Mouse (Mus musculus): Measurements from ENCODE around the gene Cul7.
A peak's percentile ranks its signal among the peaks of the same experiment; 100 is the strongest.

Gene Cul7

DNA sequence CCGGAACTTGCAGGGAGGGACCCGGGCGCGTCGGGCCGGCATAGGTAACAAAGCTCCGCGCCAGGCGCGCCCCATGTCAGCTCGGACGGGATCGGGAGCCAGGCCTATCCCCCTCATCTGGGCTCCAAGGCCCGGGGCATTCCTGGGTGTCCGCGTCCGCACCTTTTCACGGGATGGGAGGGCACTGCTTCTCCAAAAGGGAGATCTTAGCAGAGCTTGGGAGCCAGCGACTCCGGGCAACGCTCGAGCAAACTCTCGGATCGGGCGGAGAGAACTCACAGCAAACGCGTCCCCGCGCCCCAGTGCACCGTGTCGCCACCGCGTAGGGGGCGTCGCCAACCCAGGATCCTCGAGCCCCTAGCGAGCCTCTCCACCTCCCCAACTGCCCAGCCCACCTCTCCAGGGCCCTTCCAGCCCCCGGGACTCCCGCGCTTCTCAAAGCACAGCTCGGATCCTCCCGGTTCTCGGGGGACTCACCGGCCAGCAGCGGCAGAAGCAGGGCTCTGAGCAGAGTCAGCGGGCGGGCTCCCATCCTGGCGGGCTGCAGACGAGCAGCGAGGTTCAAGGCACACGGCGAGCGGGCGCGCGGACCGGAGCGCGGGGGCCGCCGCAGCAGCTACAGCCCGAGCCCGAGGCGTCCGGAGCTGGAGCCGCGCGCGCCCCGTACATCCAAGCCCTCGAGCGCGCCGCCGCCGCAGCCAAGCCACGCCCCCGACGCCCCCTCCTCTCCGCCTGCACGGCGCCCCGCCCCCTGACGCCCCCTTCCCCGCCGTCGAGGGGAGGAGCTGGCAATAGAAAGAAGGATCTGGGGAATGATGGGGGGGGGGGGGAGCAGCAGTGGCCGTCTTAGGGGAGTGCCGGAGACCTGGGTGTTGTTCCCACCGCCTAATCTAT lies 21.1 kb upstream of the Cul7 start, which contains the start of gene Ptk7:
TSS of gene Ptk7 (minus strand) at position 714 of the 894 bp plus-strand sequence.
- peak; percentile 75 for DNase-seq (ENCODE audit: low spot score)

DNA sequence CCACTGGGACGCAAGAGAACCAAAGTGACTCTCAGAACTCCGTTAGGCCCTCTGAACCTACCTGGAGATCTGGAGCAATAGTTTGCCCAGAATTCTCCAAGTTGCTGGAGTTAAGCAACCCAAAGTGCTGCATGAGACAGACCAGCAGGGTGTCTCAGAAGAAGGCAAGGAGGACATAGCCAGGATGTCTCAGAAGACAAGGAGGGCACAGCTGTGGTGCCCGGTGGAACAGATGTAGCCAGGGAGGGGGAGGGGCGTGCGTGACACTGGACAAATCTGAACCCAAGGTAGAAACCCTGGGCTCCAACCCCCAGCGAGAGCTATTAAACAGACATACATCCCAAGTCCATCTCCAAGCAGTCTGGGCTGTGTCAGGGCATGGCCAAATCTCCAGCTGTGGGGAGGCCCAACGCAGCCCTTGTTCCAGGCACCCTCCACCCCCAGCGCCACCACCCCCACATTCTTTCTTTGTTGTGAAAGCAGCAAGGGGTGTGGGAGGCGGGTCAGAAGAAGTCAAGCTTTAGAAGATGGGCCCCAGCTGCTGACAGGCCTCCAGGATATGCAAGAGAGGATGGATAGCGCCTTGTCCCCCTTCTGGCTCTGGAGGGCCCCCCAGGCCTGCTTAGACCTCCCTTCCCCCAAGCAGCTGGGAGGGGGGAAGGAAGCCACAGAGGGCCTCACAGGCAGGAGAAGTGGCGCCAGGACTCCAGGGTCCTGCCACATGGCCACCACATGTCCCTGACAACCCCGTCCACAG lies 20.3 kb upstream of the Cul7 start:
- DNase-seq (ENCODE audit: low spot score): peak; percentile 73

DNA sequence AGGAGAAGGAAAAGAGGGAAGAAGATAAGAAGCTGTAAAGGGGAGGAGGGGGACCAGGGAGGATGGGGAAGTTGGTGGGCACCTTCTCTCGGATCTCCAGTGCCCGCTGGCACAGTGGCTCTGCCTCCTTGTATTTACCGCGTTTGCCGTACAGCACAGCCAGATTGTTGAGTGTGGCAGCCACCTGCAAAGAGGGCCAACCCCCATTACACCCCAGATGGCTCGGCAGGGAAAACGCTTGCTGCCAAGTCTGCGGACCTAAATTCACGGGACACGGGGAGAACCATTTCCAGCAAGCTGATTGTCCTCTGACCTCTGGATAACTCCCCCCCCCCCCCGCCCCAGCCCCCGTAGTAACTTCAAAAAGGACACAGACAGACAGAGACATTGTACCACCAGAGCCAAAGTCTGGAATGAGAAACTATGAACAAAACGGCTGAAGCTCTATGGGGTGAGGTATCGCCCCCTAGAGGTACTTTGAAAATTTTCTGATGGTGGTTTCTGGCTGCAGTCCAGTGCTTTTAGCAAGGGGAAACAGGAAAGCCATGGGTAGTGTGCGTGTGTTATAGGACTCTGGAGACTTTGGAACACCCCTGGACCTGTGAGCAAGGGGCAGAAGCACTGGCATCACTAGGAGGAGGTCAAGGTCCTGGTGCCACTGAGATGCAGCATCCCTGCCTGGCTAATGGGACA lies 13.2 kb upstream of the Cul7 start:
- no peak for DNase-seq (ENCODE audit: low spot score)

DNA sequence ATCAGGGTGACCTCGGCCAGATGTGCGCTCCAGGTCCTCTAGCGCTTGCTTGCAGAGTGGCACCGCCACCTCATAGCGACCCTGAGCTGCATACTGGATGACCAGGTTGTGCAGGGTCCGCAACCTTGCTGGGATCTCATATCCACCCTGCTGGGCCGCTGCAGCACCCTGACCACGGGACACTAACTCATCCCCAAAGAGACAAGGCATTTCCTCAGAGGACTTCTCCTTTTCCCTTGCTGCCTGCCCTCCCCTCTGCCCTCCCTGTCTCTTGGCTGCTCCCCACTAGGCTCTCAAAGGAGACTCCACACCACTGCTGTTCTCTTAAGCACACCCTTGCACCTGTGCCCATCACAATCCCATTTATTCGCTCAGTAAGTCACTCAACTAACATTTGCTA lies 10.2 kb upstream of the Cul7 start:
- no peak for DNase-seq (ENCODE audit: low spot score)

DNA sequence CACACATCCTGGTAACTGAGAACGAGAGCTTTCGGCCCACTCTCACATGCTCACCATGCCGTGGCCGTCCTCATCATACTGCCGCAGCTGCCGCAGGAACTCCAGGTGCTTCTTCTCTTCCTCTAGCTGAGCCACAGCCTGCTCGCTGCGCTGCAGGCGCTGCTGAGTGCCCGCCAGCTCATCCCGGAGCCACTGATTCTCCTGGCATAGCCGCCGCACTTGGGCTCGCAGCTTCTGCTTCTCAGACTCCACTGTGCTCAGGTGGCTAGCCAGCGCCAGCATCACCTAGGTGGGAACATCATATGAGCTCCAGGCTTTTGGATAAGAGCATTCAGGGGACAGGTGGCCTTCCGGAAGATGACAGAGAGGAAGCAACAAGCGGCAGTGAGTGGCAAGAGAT lies 8.1 kb upstream of the Cul7 start:
- DNase-seq (ENCODE audit: low spot score): no peak

DNA sequence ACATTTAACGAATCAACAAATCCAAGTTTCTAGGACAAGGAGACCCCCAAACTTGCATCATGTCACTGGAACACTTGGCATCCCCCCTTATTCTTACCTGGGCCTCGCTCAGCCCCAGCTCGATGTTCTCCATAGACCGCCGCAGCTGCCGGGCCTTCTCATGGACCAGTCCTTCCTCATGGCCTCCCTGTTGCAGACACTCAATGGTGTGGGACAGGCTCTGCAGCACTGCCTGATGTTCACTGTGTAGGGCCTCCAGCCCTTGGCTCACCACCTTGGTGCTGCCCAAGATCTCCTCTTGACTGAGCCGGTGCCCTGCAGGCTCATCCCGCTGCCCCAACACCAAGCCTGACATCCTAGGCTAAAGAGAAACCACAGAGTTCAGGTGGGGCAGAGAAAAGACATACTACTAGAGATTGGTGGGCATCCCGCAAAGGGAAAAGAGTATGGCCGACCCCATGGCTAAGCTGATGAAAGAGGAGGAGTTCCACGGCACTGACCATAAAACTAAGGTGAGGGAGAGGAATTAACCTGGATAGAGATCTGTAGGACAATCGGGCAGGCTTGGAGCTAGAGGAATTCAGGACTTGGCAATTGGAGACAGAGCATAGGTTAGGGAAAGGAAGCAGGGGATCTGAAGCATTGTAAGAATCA lies 5.9 kb upstream of the Cul7 start:
- DNase-seq (ENCODE audit: low spot score): no peak

DNA sequence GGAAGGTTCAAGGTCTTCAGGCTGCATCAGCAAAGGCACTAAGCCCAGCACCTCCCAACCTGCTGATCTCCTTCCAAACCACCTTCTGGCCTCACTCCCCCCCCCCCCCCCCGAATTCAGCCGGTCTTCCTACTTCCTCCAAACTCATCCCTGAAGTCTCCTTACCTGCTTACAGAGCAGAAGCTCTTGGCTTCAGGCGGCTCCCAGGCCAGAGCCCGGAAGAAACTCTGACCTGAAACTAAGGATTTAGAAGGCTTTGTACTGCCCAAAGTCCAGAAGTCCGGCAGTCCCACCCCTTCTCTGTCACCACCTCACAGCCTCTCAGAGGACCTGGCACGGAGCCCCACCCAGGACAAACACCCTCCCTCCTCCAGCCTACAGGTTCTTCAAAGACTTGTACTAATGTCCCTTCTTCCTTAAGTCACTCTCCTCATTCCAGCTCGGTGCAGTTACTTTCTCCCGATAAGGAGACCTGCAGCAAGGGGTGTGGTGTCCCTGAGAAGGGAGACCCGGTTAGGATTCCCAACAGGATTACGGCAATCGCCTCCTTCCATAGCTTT lies 5.1 kb upstream of the Cul7 start:
- no peak for DNase-seq (ENCODE audit: low spot score)

DNA sequence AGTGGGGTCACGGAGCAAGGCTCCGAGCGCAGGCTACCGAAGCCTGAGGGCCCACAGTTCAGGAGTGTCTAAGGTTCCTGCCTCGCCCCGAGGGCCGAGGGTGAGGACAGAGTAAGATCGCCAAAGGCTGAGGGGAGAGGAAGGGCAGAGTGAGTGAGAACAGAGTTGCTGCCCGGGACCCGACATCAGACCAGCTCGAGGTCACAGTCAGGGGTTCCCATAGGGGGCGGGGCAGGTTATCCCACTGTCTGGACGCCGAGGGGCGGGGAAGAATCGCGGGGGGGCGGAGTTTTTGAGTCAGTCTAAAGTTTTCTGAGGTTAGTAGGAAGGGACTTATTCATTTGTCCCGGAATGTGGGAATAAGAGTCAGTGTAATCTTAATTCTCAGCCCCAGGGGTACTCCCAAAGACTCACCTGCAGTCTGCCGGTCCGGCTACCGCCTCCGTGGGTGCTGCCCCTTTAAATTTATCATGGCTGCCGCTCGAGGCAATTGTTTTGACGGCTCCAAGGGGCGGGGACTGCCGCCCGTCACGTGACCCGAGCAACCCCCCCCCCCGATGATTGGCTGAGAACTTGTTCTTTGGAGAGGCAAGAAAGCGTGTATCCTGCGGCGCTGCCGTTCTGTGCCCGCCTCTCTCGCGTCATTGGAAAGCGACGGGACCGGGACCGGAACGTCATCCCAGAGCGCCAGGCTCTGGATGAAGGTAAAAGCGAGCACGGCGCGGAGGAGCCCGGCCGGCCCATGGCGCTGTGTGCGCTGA lies 4.4 kb upstream of the Cul7 start, which contains the start of the genes Klc4 and Mrpl2:
TSS of gene Klc4 (minus strand) at position 462 of the 761 bp plus-strand sequence.
TSS of gene Mrpl2 (plus strand) at position 669 of the 761 bp plus-strand sequence.
- peak; percentile 95 for DNase-seq (ENCODE audit: low spot score)

DNA sequence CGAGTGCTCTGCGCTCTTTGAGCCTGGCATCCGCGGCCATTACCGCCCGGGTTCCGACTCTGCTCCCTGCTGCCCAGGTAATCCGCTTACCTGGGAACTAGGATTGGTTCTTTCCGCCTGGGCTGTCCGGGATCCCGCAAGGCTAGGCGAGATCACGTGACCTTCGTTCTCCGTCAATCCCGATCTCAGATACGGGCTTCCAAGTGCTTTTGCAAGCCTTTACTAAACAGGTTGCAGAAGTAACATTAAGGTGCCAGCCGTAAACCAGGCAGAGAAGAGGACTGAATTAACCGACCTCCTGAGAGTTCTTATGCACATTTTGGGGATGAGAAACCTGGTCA lies 3.8 kb upstream of the Cul7 start:
- DNase-seq (ENCODE audit: low spot score): no peak

DNA sequence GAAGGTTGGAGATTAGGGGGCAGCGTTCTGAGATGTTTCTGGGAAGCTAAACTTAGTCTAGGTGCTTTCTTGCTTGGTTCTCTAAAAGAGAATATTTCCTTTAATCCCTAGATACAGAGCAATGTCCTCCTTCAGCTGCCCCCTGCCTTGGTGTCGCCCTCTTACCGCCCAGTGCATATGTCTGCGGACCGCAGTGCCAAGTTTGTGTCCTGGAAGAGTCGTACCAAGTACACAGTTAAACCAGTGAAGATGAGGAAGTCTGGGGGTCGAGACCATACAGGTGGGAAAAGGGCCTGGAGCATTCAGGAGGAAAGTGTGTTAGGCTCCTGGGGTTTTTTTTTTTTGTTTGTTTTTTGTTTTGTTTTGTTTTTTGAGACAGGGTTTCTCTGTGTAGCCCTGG lies 2.9 kb upstream of the Cul7 start:
- no peak for DNase-seq (ENCODE audit: low spot score)

DNA sequence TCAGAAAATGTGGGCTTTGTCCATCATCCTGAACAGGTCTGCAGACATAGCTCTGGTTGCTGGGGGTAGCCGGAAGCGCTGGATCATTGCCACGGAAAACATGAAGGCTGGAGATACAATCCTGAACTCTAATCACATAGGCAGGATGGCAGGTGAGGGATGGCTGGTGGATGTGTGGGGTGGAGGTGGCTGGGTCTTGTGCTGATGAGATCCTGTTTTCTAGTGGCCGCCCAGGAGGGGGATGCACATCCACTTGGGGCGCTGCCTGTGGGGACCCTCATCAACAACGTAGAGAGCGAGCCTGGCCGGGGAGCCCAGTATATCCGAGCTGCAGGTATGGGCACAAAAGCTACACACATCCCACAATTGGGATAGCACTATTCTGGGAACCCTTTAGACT lies 1.7 kb upstream of the Cul7 start:
- DNase-seq (ENCODE audit: low spot score): no peak

DNA sequence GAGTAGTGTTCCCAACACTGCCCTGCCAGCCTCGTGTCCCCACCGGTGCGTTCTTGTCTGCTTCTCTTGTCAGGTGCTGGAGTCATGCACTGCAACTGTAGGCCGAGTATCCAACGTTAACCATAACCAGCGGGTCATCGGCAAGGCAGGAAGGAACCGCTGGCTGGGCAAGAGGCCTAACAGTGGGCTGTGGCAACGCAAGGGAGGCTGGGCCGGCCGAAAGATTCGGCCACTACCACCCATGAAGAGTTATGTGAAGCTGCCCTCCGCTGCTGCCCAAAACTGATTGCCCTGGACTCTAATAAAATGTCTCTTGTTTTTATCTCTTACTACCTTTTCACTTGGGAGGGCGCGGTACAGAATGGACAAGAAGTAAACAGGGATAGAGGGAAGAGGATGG lies 326 bp upstream of the Cul7 start:
- DNase-seq (ENCODE audit: low spot score): no peak

DNA sequence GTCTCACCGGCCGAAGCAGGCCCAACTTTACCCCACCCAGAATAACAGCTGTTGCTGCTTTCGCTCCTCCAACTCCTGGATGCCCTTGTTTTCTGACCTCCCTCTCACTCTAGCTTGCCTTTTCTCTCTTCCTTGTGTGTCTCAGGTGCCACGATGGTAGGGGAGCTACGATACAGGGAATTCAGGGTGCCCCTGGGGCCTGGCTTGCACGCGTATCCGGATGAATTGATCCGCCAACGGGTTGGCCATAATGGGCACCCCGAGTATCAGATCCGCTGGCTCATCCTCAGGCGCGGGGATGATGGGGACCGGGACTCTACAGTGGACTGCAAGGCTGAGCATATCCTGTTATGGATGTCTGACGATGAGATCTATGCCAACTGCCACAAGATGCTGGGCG lies 1.2 kb downstream of the Cul7 start:
- DNase-seq (ENCODE audit: low spot score): no peak

DNA sequence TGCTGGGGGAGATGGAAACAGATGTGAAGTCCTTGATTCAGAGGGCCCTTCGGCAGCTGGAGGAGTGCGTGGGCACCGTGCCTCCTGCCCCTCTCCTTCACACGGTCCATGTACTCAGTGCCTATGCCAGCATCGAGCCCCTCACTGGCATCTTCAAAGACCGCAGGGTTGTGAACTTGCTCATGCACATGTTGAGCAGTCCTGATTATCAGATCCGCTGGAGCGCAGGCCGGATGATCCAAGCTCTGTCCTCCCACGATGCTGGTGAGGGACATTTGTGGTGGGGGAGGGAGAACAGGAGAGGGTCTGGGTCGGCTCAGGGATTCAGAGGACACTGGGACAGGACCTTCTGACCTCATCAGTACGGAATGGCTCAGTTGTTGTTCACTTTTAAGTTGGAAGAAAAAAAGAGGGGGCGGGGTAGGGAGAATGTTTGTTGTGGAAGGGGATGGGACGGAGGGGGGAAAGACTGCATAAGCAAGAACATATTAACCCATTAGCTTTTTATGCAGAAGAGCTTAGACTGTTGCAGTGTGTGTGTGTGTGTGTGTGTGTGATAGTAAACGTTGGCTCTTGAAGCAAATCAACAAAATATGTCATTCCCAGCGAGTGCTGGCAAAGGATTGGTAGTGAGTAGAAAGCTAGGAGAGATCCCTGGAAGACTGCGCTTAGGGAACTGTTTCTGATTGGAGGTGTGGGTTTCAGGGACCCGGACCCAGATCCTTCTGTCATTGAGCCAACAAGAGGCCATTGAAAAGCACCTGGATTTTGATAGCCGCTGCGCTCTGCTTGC lies 1.8 kb downstream of the Cul7 start:
- DNase-seq (ENCODE audit: low spot score): no peak

DNA sequence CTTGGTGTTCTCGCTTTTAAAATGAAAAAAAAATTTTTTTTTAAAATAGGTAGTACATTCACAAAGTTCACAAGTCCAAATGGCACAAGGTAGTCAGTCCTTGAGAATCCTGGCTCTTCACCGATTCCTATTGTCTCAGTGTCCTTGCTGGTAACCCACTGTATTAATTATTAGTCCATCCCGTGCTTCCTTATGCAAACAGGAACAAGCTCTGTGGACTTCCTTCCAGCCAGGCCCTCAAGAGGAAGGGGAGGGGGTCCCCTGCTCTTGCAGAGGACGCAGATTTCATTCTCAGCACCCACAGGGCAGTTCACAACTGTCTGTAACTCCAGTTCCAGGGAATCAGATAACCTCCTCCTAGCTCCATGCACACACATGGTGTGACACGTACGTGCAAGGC lies 5.9 kb downstream of the Cul7 start:
- DNase-seq (ENCODE audit: low spot score): no peak

DNA sequence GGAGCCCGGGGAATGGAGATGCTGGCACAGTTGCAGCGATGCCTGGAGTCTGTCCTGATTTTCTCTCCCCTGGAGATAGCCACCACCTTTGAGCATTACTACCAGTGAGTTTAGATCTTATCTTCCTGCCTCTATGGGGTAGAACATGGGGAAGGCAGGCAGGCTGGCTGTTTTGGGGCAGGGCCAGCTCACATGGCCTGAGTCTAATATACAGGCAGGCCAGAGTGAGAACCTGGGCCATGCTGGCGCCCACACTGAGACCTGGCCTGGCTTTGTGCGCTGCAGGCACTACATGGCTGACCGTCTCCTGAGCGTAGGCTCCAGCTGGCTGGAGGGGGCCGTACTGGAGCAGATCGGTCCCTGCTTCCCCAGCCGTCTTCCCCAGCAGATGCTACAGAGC lies 11.2 kb downstream of the Cul7 start:
- no peak for DNase-seq (ENCODE audit: low spot score)

DNA sequence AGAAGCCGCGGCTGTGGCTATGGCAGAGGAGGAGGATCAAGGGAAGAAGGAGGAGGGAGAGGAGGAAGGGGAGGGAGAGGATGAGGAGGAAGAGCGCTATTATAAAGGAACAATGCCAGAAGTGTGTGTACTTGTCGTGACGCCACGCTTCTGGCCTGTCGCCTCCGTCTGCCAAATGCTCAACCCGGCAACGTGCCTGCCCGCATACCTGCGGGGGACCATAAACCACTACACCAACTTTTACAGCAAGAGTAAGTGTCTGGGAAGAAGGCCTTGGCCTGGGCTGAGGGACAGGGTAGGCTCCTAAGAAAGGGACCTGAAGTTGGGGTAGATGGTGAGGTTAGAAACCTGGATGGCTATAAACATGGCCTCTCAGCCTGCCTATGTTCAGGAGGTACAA lies 11.8 kb downstream of the Cul7 start:
- DNase-seq (ENCODE audit: low spot score): no peak

DNA sequence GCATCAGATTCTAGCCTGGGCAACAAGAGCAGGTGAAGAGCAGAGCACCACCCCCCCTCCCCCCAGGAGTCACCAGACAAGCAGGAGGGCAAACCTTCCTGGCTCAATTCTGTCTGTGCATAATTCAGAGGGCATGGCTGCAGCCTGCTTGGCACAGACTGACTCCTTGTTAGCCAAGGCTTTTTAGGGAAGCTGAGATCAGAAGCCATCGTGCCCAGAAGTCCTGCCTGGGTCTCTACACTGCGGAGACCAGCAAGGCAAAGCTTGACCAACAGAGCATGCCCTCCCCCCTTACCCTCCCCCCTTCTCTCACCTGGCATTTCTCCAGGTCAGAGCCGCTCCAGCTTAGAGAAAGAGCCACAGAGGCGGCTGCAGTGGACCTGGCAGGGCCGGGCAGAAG lies 12.6 kb downstream of the Cul7 start:
- no peak for DNase-seq (ENCODE audit: low spot score)

DNA sequence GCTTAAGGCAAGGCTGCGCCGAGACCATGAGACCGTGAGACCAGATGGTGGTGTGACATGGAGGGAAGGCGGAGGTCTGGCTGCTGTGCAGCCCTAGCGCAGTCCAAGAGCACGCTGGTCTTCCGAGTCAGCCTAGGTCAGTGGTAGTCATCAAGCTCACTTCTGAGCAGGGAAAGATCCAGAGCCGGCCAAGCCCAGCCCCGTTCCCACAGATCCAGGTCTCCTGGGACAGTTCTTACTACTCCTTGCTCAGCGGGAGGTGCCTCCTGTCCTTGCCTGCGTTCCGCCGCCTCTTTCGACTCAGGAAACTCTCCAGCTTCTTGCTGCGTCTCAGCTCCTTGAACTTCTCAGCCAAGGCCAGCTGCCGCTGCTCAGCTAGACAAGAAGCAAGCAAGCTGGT lies 17.6 kb downstream of the Cul7 start:
- DNase-seq (ENCODE audit: low spot score): no peak

DNA sequence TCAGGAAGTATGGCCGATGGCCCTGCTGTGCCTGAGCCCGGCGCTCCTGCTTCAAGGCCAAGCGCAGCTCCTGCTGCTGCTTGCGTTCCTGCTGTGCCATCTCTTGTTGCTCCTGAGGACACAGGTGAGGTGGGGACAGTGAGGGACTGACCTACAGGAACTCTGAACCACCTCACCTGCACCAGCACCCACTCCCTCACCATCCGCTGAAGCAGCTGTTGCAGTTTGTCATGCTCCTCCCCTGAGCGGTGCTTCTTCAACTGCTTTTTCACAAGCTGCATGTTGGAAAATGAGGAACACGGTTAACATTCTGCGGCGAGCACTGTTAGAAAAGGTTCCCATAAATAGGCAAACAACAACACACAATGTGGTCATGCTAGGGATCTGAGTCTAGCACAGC lies 19.8 kb downstream of the Cul7 start:
- no peak for DNase-seq (ENCODE audit: low spot score)

All from ovary, adult 18-20 months (tissue).